Mouse (Mus musculus) limb, embryonic 12.5 days (tissue): Measurements from ENCODE around the gene Vmn2r59. TPM values are rescaled to one million over a fixed set of nuclear protein-coding genes. Genes with fewer than 3 reads are reported as not detected.
"Not testable (repeated sequence)": the region's sequence is repeated elsewhere in the genome, so short reads cannot be mapped to it uniquely, and the experiment has no call there.

Experiments used
- ATAC-seq: fragments of 200-750 bp; cut with Nextera tagmentation; 2 replicates; pipeline ENCODE4 v1.8.0; 2017; ENCODE audit warnings: low read depth, moderate TSS enrichment; ENCODE audit not compliant: insufficient number of reproducible peaks, insufficient read depth, low FRiP score, low TSS enrichment
- H3K27ac ChIP-seq: fragments of 300-500 bp; sonication (generic); 2 replicates; pipeline ENCODE4 v1.5.1; 2016; ENCODE audit warnings: mild to moderate bottlenecking, moderate library complexity
- H3K27me3 ChIP-seq: fragments of 300-500 bp; sonication (generic); 2 replicates; pipeline ENCODE4 v1.6.1; 2016; ENCODE audit warnings: mild to moderate bottlenecking, moderate library complexity
- H3K36me3 ChIP-seq: fragments of 300-500 bp; sonication (generic); 2 replicates; pipeline ENCODE4 v1.6.1; 2016; ENCODE audit warnings: mild to moderate bottlenecking, moderate library complexity
- H3K4me1 ChIP-seq: fragments of 300-500 bp; sonication (generic); replicated peaks from 2 replicates; pipeline ENCODE4 v1.6.1; 2016
- H3K4me2 ChIP-seq: fragments of 300-500 bp; sonication (generic); 2 replicates; pipeline ENCODE4 v1.6.1; 2016; ENCODE audit warnings: mild to moderate bottlenecking, moderate library complexity
- H3K4me3 ChIP-seq: fragments of 300-500 bp; sonication (generic); replicated peaks from 2 replicates; pipeline ENCODE4 v1.5.1; 2016; ENCODE audit warnings: mild to moderate bottlenecking
- H3K9ac ChIP-seq: fragments of 300-500 bp; sonication (generic); replicated peaks from 2 replicates; pipeline ENCODE4 v1.6.1; 2016; ENCODE audit warnings: mild to moderate bottlenecking, moderate library complexity
- H3K9me3 ChIP-seq: fragments of 300-500 bp; sonication (generic); 2 replicates; pipeline ENCODE4 v1.6.1; 2016; ENCODE audit warnings: mild to moderate bottlenecking, moderate library complexity
- WGBS: fragments of 180-500 bp; shearing (Covaris S2); methylation state at CpG from one replicate; pipeline ENCODE4 v1.1.7; 2016; 5-methylcytosine and 5-hydroxymethylcytosine counted together
- polyA plus RNA-seq: library from polyadenylated mRNA; unstranded; fragments of >200 nt; fragmentation: Nextera tagmentation; extraction: Ambion mirVana; gene quantifications from 2 replicates; pipeline ENCODE4 v1.2.1, GENCODE M21; 2016

Vmn2r59 gene
- not detected in 2 replicates for polyA plus RNA-seq

- Histone ChIP-seq H3K27me3 (no peaks in the 10 kb centered on the region), H3K36me3 (no peaks in the 10 kb centered on the region), H3K4me2 (no peak within 1 kb of the TSS), H3K27ac (no peak within 1 kb of the TSS), H3K9ac (no peak within 1 kb of the TSS), H3K9me3 (peaks cover 23% of the 10 kb centered on the region), H3K4me1 (no peaks in the 10 kb centered on the region), H3K4me3 (no peak within 1 kb of the TSS)
- no peak for ATAC-seq
Observed at GRCm38 (mm10) chr7:42058923-42059322, at the start of gene Vmn2r59. TSS of gene Vmn2r59 (minus strand) at chr7:42059023.

- Histone ChIP-seq H3K4me3 (no peak within 1 kb of the TSS), H3K9ac (no peak within 1 kb of the TSS), H3K9me3 (peaks cover 28% of the 10 kb centered on the region), H3K27ac (no peak within 1 kb of the TSS), H3K36me3 (no peaks in the 10 kb centered on the region), H3K4me2 (no peak within 1 kb of the TSS), H3K27me3 (no peaks in the 10 kb centered on the region), H3K4me1 (no peaks in the 10 kb centered on the region)
- no peak for ATAC-seq
- WGBS: 82% methylated on average over 2 of the region's 2 CpGs
Observed at GRCm38 (mm10) chr7:42107470-42107869, 48.6 kb upstream of the Vmn2r59 start, which contains the start of gene Vmn2r60. TSS of gene Vmn2r60 (plus strand) at chr7:42107770.

GRCm38 (mm10) chr7:42107061-42107460 is 48.2 kb upstream of the Vmn2r59 start:
- 85% methylated on average over 14 of the region's 14 CpGs for WGBS
- ATAC-seq: not testable (repeated sequence)

More at GRCm38 (mm10) chr7:42107061-42107460, 48.2 kb upstream of the Vmn2r59 start:
- not testable (repeated sequence) for H3K9ac ChIP-seq, H3K4me2 ChIP-seq, H3K27me3 ChIP-seq, H3K4me3 ChIP-seq, H3K4me1 ChIP-seq, H3K36me3 ChIP-seq, H3K27ac ChIP-seq
- H3K9me3 ChIP-seq: peaks cover 32% of the 10 kb centered on the region

Other genes starting within 250 kb of the Vmn2r59 start
- not detected in 2 replicates for gene Vmn2r58, start 186.3 kb downstream of the Vmn2r59 start, polyA plus RNA-seq
- not detected in 2 replicates for gene Vmn2r60, start 48.7 kb upstream of the Vmn2r59 start, polyA plus RNA-seq
- not detected in 2 replicates for gene Vmn2r61, start 201.0 kb upstream of the Vmn2r59 start, polyA plus RNA-seq